Mouse (Mus musculus) layer of hippocampus, adult 9-11 months (tissue): ENCODE data around the gene Olfr1076.
A peak's percentile ranks its signal among the peaks of the same experiment; 100 is the strongest.
"Not testable (repeated sequence)": the region's sequence is repeated elsewhere in the genome, so short reads cannot be mapped to it uniquely, and the experiment has no call there.

Experiments used
- DNase-seq: peaks from one replicate; pipeline ENCODE4 v3.0.0; 2022

Olfr1076 gene

DNA sequence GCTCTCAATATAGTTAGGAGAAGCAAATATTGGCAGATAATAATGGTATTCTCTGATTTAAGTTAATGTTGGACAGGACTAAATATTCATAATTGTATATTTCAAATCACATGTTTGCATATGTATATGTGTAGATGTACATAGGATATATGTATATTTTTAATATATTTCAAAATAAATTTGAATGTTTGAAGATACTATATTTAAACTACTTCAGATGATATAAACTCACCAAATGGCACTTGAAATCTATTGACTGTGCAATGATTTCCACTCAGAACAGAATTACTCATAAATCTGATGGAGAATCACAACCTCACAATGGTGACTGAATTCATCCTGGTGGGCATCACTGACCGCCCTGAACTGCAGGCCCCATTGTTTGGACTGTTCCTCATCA lies at the start of gene Olfr1076:
Olfr1076 (plus strand) TSS at position 301 of the 400 bp plus-strand sequence.
- no peak for DNase-seq

- DNase-seq: no peak
These were observed 47.8 kb upstream of the Olfr1076 start for GRCm38 (mm10) chr2:86460434-86460833.

DNA sequence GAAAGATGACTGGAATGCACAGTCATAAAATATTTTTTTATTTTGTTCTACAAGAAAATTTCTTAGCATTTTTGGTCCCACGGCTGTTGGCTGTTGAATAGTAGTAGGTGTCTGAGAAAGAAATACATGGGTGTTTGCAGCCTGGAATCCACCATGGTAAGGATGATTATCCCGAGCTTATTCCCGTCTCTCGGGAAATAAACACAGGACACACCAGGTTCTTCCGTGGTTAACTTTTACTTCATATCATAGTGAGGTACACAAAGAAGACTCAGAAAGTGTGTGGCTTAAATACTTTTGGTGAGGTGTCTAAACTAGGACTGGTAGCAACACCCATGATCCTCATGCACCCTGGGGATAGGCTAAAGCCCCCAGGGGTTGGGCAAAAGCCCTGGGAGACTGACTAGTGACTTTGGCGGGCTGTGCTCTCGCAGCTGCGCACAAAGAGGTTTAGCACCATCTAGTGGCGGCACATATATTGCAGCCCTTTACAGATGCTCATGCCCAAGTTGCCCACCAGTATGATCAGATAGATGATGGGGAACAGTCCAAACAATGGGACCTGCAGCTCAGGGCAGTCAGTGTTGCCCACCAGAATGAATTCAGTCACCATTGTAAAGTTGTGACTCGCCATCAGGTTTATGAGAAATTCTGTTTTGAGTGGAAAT lies 43.7 kb upstream of the Olfr1076 start:
- DNase-seq: peak; percentile 33

GRCm38 (mm10) chr2:86487286-86487685 lies 21.0 kb upstream of the Olfr1076 start, which contains the start of gene Olfr228:
TSS of gene Olfr228 (minus strand) at chr2:86487386.
- no peak for DNase-seq

- DNase-seq: peak; percentile 59
These were observed 22.7 kb downstream of the Olfr1076 start for GRCm38 (mm10) chr2:86530991-86531390.

DNA sequence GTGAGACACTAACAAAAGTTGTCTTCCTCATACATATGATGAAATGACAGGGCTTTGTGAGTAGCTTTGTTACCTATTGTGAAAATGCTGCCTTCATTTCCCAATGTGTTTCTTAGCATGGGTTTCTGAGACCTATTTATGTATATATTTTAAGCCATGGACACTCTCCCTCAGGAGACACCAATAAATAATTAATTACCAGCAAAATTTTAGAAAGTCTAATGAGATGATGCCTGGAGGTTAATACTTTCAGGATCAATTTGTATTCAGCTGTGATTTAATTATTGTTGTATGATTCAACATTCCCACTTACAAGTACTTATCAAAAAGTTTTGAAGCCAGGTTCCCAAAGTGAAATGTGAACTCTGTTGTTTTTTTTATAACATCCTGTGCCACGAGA lies 34.1 kb downstream of the Olfr1076 start, which contains the start of gene Olfr1079:
Olfr1079 (minus strand) TSS at position 101 of the 400 bp plus-strand sequence.
- no peak for DNase-seq

- not testable (repeated sequence) for DNase-seq
These were observed 49.9 kb downstream of the Olfr1076 start, which contains the start of gene Olfr1080 for GRCm38 (mm10) chr2:86558135-86558534. TSS of gene Olfr1080 (minus strand) at chr2:86558235.
